Mouse (Mus musculus) CD4-positive, CD25-positive, alpha-beta regulatory T cell, adult 2 months (primary cell): Measurements from ENCODE around the gene Gcsh.
A peak's percentile ranks its signal among the peaks of the same experiment; 100 is the strongest.

Experiments used
- DNase-seq: peaks from one replicate; pipeline ENCODE4 v3.0.0-alpha.2; 2012; ENCODE audit warnings: low read depth, low spot score

Gene Gcsh

GRCm38 (mm10) chr8:116993095-116993867, at the start of gene Gcsh:
Gene Gcsh, minus strand, starts transcription at chr8:116993537.
- peak; percentile 98 for DNase-seq

GRCm38 (mm10) chr8:117039843-117040242, 46.5 kb upstream of the Gcsh start:
- no peak for DNase-seq

GRCm38 (mm10) chr8:117037374-117037935, 44.1 kb upstream of the Gcsh start:
- no peak for DNase-seq

- DNase-seq = peak; percentile 27
Measured at GRCm38 (mm10) chr8:117033393-117033792, 40.1 kb upstream of the Gcsh start.

- DNase-seq = no peak
Measured at GRCm38 (mm10) chr8:117032609-117033008, 39.3 kb upstream of the Gcsh start.

GRCm38 (mm10) chr8:117031476-117031875, 38.1 kb upstream of the Gcsh start:
- no peak for DNase-seq

GRCm38 (mm10) chr8:117028686-117029085, 35.3 kb upstream of the Gcsh start:
- DNase-seq = no peak

GRCm38 (mm10) chr8:117027601-117028000, 34.3 kb upstream of the Gcsh start:
- DNase-seq = no peak

- no peak for DNase-seq
Measured at GRCm38 (mm10) chr8:117022297-117022993, 29.1 kb upstream of the Gcsh start.

- no peak for DNase-seq
Measured at GRCm38 (mm10) chr8:117019323-117020275, 26.3 kb upstream of the Gcsh start.

GRCm38 (mm10) chr8:117017896-117018295, 24.6 kb upstream of the Gcsh start:
- DNase-seq = no peak

- no peak for DNase-seq
Measured at GRCm38 (mm10) chr8:117017006-117017405, 23.7 kb upstream of the Gcsh start.

GRCm38 (mm10) chr8:117015670-117016069, 22.3 kb upstream of the Gcsh start:
- no peak for DNase-seq

GRCm38 (mm10) chr8:117011366-117011765, 18.0 kb upstream of the Gcsh start:
- no peak for DNase-seq

GRCm38 (mm10) chr8:116994016-116994716, 829 bp upstream of the Gcsh start:
- DNase-seq = peak; percentile 6

GRCm38 (mm10) chr8:116992176-116992971, 963 bp downstream of the Gcsh start:
- peak; percentile 49 for DNase-seq

- DNase-seq = no peak
Measured at GRCm38 (mm10) chr8:116991241-116991640, 2.1 kb downstream of the Gcsh start.

GRCm38 (mm10) chr8:116989842-116990241, 3.5 kb downstream of the Gcsh start:
- peak; percentile 30 for DNase-seq

GRCm38 (mm10) chr8:116980117-116980516, 13.2 kb downstream of the Gcsh start:
- DNase-seq = peak; percentile 86

GRCm38 (mm10) chr8:116978631-116979256, 14.6 kb downstream of the Gcsh start, which contains the start of gene 1700030J22Rik:
Gene 1700030J22Rik, minus strand, starts transcription at chr8:116978959.
- DNase-seq = peak; percentile 100
